Mouse (Mus musculus): ENCODE data around the gene Dnajc7.

DNA sequence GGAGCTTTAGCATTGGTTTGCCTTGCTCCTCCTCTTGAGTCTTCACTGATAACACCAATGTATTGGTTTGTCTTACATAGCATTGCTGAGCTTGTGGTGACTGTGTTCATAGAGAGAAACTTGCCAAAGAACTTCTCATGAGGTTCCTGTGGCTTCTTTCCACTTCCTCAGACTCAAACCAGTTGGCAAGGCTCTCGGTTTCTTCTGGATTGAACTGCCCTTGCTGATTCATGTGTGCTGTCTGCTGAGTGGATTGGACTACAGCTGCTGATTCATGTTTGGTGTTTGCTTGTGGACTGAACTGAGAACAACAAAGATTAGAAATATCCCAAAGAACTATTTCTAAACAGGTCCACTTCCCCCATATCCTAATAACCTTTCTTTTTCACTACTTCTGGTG, 84.0 kb downstream of the Dnajc7 start:
- no peak for TF ChIP-seq POU5F1 (IDR thresholded peaks at IDR 0.05; ENCODE audit: borderline replicate concordance, low read length)
- no peak for TF ChIP-seq CTCF (conservative IDR thresholded peaks at IDR 0.05; ENCODE audit: low read length)
- TF ChIP-seq NANOG (IDR thresholded peaks at IDR 0.05; ENCODE audit: borderline replicate concordance, low read length): no peak

Measured in E14TG2a.4 (cell line).